Mouse (Mus musculus): ENCODE data around the gene A930009A15Rik. TPM values are rescaled to one million over a fixed set of nuclear protein-coding genes. Genes with fewer than 3 reads are reported as not detected.

A930009A15Rik gene
- polyA plus RNA-seq, 1 experiment from 2014 or later = not detected

GRCm38 (mm10) chr10:115555191-115555765, 14.5 kb upstream of the A930009A15Rik start:
- 49% methylated on average over 2 of the region's 2 CpGs for WGBS
- ATAC-seq (ENCODE audit: insufficient number of reproducible peaks, insufficient read depth, low FRiP score, low TSS enrichment, low read depth) = no peak

GRCm38 (mm10) chr10:115556738-115557242, 13.0 kb upstream of the A930009A15Rik start:
- Histone ChIP-seq H3K9ac (replicated peaks) (no peak overlapping the region), H3K9me3 (no peaks in the 10 kb centered on the region), H3K4me2 (peak overlapping the region; percentile 6; the same call in 1 of the 2 replicates), H3K36me3 (no peaks in the 10 kb centered on the region), H3K4me1 (replicated peaks) (peaks cover 19% of the 10 kb centered on the region), H3K27ac (no peak overlapping the region), H3K4me3 (replicated peaks) (no peak overlapping the region), H3K27me3 (no peaks in the 10 kb centered on the region)
- WGBS = 36% methylated on average over 12 of the region's 12 CpGs
- no peak for ATAC-seq (ENCODE audit: insufficient number of reproducible peaks, insufficient read depth, low FRiP score, low TSS enrichment, low read depth)

More at GRCm38 (mm10) chr10:115555191-115555765, 14.5 kb upstream of the A930009A15Rik start:
- Histone ChIP-seq H3K9ac (replicated peaks) (no peak overlapping the region), H3K27me3 (no peaks in the 10 kb centered on the region), H3K4me2 (no peak overlapping the region), H3K36me3 (no peaks in the 10 kb centered on the region), H3K4me1 (replicated peaks) (peaks cover 12% of the 10 kb centered on the region), H3K27ac (no peak overlapping the region), H3K4me3 (replicated peaks) (no peak overlapping the region), H3K9me3 (no peaks in the 10 kb centered on the region)

- Histone ChIP-seq H3K27ac (no peak overlapping the region), H3K27me3 (no peaks in the 10 kb centered on the region), H3K9ac (replicated peaks) (no peak overlapping the region), H3K4me1 (replicated peaks) (peaks cover 16% of the 10 kb centered on the region), H3K4me2 (no peak overlapping the region), H3K36me3 (no peaks in the 10 kb centered on the region), H3K4me3 (replicated peaks) (no peak overlapping the region), H3K9me3 (no peaks in the 10 kb centered on the region)
- no peak for ATAC-seq (ENCODE audit: insufficient number of reproducible peaks, insufficient read depth, low FRiP score, low TSS enrichment, low read depth)
- WGBS = 69% methylated on average over 12 of the region's 12 CpGs
Measured at GRCm38 (mm10) chr10:115561136-115561880, 8.5 kb upstream of the A930009A15Rik start.

DNA sequence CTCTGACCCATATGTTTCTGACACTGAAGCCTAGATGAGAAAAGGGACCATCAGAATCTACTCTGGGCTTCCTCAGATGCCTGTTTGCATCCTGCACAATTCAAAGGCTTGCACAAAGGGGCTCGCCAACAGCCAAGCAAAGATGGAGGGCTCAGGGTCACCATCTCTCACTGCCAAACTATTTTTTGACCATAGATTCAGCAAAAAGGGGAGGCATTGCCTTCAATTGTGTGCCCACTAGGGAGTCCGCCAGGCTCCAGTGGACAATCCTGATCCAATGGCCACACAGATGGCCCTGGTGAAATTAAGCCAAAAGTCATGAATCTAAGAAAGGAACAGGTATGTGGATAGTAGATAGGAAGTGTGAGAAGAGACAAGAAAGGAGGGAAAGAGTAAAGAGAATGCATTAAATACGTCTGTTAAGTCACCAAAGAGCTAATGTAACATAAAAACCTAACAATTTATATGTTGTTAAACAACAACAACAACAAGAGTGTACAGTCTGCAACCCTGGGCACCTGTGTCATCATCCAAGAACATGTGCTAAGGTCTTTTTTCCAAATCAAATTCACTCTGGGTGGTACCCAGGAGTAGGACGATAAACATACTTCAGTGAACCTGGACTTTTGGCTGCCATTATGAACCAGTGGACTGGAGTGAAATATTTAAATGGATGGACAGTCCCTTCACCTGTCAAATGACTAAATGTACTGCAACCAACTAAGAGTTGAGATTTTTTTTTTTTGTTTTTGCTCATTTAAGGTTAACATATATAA, 6.7 kb upstream of the A930009A15Rik start:
- Histone ChIP-seq H3K9me3 (no peaks in the 10 kb centered on the region), H3K4me2 (no peak overlapping the region), H3K9ac (replicated peaks) (no peak overlapping the region), H3K4me3 (replicated peaks) (no peak overlapping the region), H3K4me1 (replicated peaks) (peaks cover 8% of the 10 kb centered on the region; the same call in 1 of the 2 replicates), H3K27ac (no peak overlapping the region), H3K36me3 (no peaks in the 10 kb centered on the region), H3K27me3 (no peaks in the 10 kb centered on the region)
- no peak for ATAC-seq (ENCODE audit: insufficient number of reproducible peaks, insufficient read depth, low FRiP score, low TSS enrichment, low read depth)
- WGBS = 84% methylated on average over 4 of the region's 4 CpGs

GRCm38 (mm10) chr10:115563961-115564360, 5.8 kb upstream of the A930009A15Rik start:
- Histone ChIP-seq H3K4me3 (replicated peaks) (no peak overlapping the region), H3K27me3 (no peaks in the 10 kb centered on the region), H3K4me1 (replicated peaks) (peaks cover 8% of the 10 kb centered on the region; the same call in 1 of the 2 replicates), H3K4me2 (no peak overlapping the region), H3K36me3 (no peaks in the 10 kb centered on the region), H3K27ac (no peak overlapping the region), H3K9ac (replicated peaks) (no peak overlapping the region), H3K9me3 (no peaks in the 10 kb centered on the region)
- 80% methylated on average over 5 of the region's 5 CpGs for WGBS
- ATAC-seq (ENCODE audit: insufficient number of reproducible peaks, insufficient read depth, low FRiP score, low TSS enrichment, low read depth) = no peak

DNA sequence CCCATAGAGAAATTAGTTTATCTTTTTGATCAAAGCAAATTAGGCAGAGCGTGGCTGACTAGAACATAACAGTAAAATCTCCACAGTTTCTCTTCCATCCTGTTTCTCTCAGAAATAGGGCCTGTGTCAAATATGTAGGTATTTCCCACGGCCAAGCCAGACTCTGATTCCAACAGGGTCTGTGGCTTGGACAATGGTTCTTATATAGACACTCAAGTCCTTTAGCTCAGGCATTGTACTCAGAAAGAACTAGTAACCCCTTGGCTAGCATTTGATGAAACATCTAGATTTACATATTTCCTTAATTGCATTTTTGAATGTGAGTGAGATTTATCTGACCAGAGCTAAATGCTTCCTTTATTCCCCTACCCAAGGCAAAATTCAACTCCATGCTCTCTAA, 791 bp downstream of the A930009A15Rik start:
- no peaks in the 10 kb centered on the region for H3K9me3 ChIP-seq
- H3K27ac ChIP-seq = no peak overlapping the region
- 79% methylated on average over 2 of the region's 2 CpGs for WGBS
- H3K4me1 ChIP-seq (replicated peaks) = peaks cover 4% of the 10 kb centered on the region; the same call in 1 of the 2 replicates
- H3K36me3 ChIP-seq = no peaks in the 10 kb centered on the region
- no peak overlapping the region for H3K4me2 ChIP-seq
- no peaks in the 10 kb centered on the region for H3K27me3 ChIP-seq
- no peak for ATAC-seq (ENCODE audit: insufficient number of reproducible peaks, insufficient read depth, low FRiP score, low TSS enrichment, low read depth)
- H3K4me3 ChIP-seq (replicated peaks) = no peak overlapping the region
- H3K9ac ChIP-seq (replicated peaks) = no peak overlapping the region

- 35% methylated on average over 6 of the region's 6 CpGs for WGBS
- H3K27me3 ChIP-seq = no peaks in the 10 kb centered on the region
- H3K9ac ChIP-seq (replicated peaks) = no peak overlapping the region
- H3K4me2 ChIP-seq = no peak overlapping the region
- no peaks in the 10 kb centered on the region for H3K36me3 ChIP-seq
- no peak overlapping the region for H3K27ac ChIP-seq
- H3K4me3 ChIP-seq (replicated peaks) = no peak overlapping the region
- peaks cover 4% of the 10 kb centered on the region; the same call in 1 of the 2 replicates for H3K4me1 ChIP-seq (replicated peaks)
- ATAC-seq (ENCODE audit: insufficient number of reproducible peaks, insufficient read depth, low FRiP score, low TSS enrichment, low read depth) = no peak
- no peaks in the 10 kb centered on the region for H3K9me3 ChIP-seq
Measured at GRCm38 (mm10) chr10:115571317-115571716, 1.5 kb downstream of the A930009A15Rik start.

DNA sequence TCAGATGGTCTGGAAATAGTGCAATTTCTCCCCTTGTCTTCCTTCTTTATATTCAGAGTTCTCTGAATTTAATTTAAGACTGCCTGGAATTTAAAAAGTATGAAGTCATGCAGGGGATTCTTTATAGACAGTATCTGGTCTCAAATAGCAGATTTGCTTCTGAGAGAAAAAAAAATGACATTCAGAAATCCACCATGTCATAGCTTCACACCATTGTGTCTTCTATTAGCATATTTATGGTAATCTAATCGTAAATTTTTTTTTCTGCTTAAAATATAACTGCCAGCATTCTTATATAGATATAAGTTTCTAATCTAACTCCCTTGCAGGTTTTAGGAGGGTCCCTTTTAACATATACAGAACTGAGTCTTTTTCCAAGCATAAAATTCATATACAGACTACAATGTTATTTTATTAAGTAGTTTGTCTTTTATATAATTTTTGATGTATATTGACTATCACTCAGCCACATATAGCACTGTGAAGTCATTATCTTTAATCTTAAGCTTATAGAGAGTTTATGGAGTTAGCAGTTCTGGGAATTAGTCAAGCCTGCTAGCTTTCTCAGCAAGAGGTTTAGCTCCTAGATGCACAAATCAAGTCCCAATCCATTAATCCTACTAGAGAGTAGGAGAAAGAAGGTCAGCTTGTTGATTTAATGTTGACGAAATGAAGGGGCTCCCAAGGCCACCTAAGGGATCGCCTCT, 2.1 kb downstream of the A930009A15Rik start:
- H3K4me3 ChIP-seq (replicated peaks) = no peak overlapping the region
- H3K27me3 ChIP-seq = no peaks in the 10 kb centered on the region
- H3K27ac ChIP-seq = no peak overlapping the region
- no peak overlapping the region for H3K9ac ChIP-seq (replicated peaks)
- no peaks in the 10 kb centered on the region for H3K36me3 ChIP-seq
- H3K4me1 ChIP-seq (replicated peaks) = peaks cover 4% of the 10 kb centered on the region; the same call in 1 of the 2 replicates
- no peak overlapping the region for H3K4me2 ChIP-seq
- 65% methylated on average over 3 of the region's 3 CpGs for WGBS
- no peaks in the 10 kb centered on the region for H3K9me3 ChIP-seq
- ATAC-seq (ENCODE audit: insufficient number of reproducible peaks, insufficient read depth, low FRiP score, low TSS enrichment, low read depth) = no peak

- no peak overlapping the region for H3K4me2 ChIP-seq
- peaks cover 8% of the 10 kb centered on the region for H3K4me1 ChIP-seq (replicated peaks)
- H3K27me3 ChIP-seq = peaks cover 8% of the 10 kb centered on the region
- 62% methylated on average over 7 of the region's 7 CpGs for WGBS
- H3K9ac ChIP-seq (replicated peaks) = no peak overlapping the region
- H3K36me3 ChIP-seq = no peaks in the 10 kb centered on the region
- H3K4me3 ChIP-seq (replicated peaks) = no peak overlapping the region
- H3K27ac ChIP-seq = no peak overlapping the region
- no peak for ATAC-seq (ENCODE audit: insufficient number of reproducible peaks, insufficient read depth, low FRiP score, low TSS enrichment, low read depth)
- H3K9me3 ChIP-seq = no peaks in the 10 kb centered on the region
Measured at GRCm38 (mm10) chr10:115579076-115579475, 9.3 kb downstream of the A930009A15Rik start.

- H3K27me3 ChIP-seq = peaks cover 12% of the 10 kb centered on the region
- H3K4me3 ChIP-seq (replicated peaks) = no peak overlapping the region
- ATAC-seq (ENCODE audit: insufficient number of reproducible peaks, insufficient read depth, low FRiP score, low TSS enrichment, low read depth) = no peak
- no peak overlapping the region for H3K9ac ChIP-seq (replicated peaks)
- no peaks in the 10 kb centered on the region for H3K9me3 ChIP-seq
- H3K4me1 ChIP-seq (replicated peaks) = peaks cover 8% of the 10 kb centered on the region
- 42% methylated on average over 7 of the region's 7 CpGs for WGBS
- H3K4me2 ChIP-seq = no peak overlapping the region
- H3K27ac ChIP-seq = no peak overlapping the region
- no peaks in the 10 kb centered on the region for H3K36me3 ChIP-seq
Measured at GRCm38 (mm10) chr10:115579494-115579893, 9.7 kb downstream of the A930009A15Rik start.
